Mouse (Mus musculus) embryonic fibroblast, embryonic 13.5 days (primary cell): ENCODE data around the gene Tfap4. TPM values are rescaled to one million over a fixed set of nuclear protein-coding genes. Genes with fewer than 3 reads are reported as not detected.

Experiments
- H3K27ac ChIP-seq: 2 replicates; pipeline ENCODE4 v1.5.1; 2012; ENCODE audit warnings: low read length, control low read depth, inconsistent platforms; ENCODE audit not compliant: insufficient read depth
- H3K4me1 ChIP-seq: 2 replicates; pipeline ENCODE4 v1.6.1; 2011; ENCODE audit warnings: low read length; ENCODE audit not compliant: control insufficient read depth, insufficient read depth
- H3K4me3 ChIP-seq: 2 replicates; pipeline ENCODE4 v1.5.1; 2011; ENCODE audit warnings: mild to moderate bottlenecking, control low read depth, low read length; ENCODE audit not compliant: insufficient read depth
- CTCF ChIP-seq: IDR thresholded peaks from 2 replicates; pipeline ENCODE4 v1.5.1; 2011; ENCODE audit warnings: mild to moderate bottlenecking, control low read depth, low read length, moderate library complexity, borderline replicate concordance; ENCODE audit not compliant: insufficient read depth
- POLR2A ChIP-seq: IDR thresholded peaks from 2 replicates; pipeline ENCODE4 v1.6.1; 2011; ENCODE audit warnings: low read depth, mild to moderate bottlenecking, control low read depth, low read length, moderate library complexity
- polyA plus RNA-seq: library from polyadenylated mRNA; stranded (reverse); fragments of >200 nt; gene quantifications from 2 replicates; pipeline ENCODE4 v1.2.4, GENCODE M21; 2011; ENCODE audit warnings: low read depth; ENCODE audit not compliant: missing spikeins, insufficient read length

Gene Tfap4
- polyA plus RNA-seq, 1 experiment, result 6.9 TPM

DNA sequence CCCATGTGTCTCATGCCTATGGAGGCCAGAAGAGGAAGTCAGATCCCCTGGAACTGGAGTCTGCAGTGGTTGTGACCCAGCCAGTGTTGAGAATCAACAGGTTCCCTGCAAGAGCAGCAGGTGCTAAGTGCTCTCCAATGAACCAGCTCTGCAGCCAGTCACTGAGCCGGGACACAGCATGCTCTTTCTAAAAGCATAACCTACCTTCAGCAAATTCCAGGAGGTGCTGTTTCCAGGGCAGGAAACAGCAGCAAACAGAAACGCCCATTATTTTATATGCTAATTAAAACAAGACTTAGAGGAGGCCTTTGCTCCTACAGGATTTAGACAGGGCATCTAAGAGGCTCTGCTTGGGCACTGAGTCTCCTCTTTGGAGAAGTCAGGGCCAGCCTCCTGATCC is 16.4 kb upstream of the Tfap4 start:
- Histone ChIP-seq H3K4me3 (no peak overlapping the region), H3K27ac (no peak overlapping the region), H3K4me1 (no peaks in the 10 kb centered on the region)
- no peak for TF ChIP-seq CTCF
- TF ChIP-seq POLR2A, result no peak

GRCm38 (mm10) chr16:4570737-4571136 is 11.1 kb upstream of the Tfap4 start:
- H3K4me1 ChIP-seq, result no peaks in the 10 kb centered on the region
- no peak for TF ChIP-seq POLR2A
- no peak for TF ChIP-seq CTCF
- H3K27ac ChIP-seq, result no peak overlapping the region
- no peak overlapping the region for H3K4me3 ChIP-seq

GRCm38 (mm10) chr16:4567912-4568311 is 8.3 kb upstream of the Tfap4 start:
- TF ChIP-seq CTCF, result peak; percentile 74
- no peak for TF ChIP-seq POLR2A
- no peaks in the 10 kb centered on the region for H3K4me1 ChIP-seq
- H3K27ac ChIP-seq, result no peak overlapping the region
- H3K4me3 ChIP-seq, result no peak overlapping the region

GRCm38 (mm10) chr16:4560145-4560952 is 695 bp upstream of the Tfap4 start:
- no peaks in the 10 kb centered on the region for H3K4me1 ChIP-seq
- H3K27ac ChIP-seq, result no peak overlapping the region
- TF ChIP-seq POLR2A, result no peak
- peak; percentile 37; the same call in 1 of the 2 replicates for TF ChIP-seq CTCF
- peak overlapping the region; percentile 71 for H3K4me3 ChIP-seq

GRCm38 (mm10) chr16:4558980-4559631 is 548 bp downstream of the Tfap4 start:
- Histone ChIP-seq H3K4me3 (peak overlapping the region; percentile 71), H3K27ac (no peak overlapping the region), H3K4me1 (no peaks in the 10 kb centered on the region)
- TF ChIP-seq CTCF (no peak), POLR2A (peak; percentile 27; the same call in 1 of the 2 replicates)

GRCm38 (mm10) chr16:4558384-4558979 is 1.2 kb downstream of the Tfap4 start:
- H3K4me3 ChIP-seq, result peak overlapping the region; percentile 71
- H3K27ac ChIP-seq, result peak overlapping the region; percentile 19
- H3K4me1 ChIP-seq, result peaks cover 3% of the 10 kb centered on the region
- TF ChIP-seq POLR2A (peak; percentile 85; the same call in 1 of the 2 replicates), CTCF (no peak)

- TF ChIP-seq POLR2A (peak; percentile 59; the same call in 1 of the 2 replicates), CTCF (no peak)
- peaks cover 8% of the 10 kb centered on the region for H3K4me1 ChIP-seq
- H3K27ac ChIP-seq, result peak overlapping the region; percentile 19; the same call in 1 of the 2 replicates
- peak overlapping the region; percentile 71 for H3K4me3 ChIP-seq
These were observed 1.7 kb downstream of the Tfap4 start for GRCm38 (mm10) chr16:4557949-4558348.

DNA sequence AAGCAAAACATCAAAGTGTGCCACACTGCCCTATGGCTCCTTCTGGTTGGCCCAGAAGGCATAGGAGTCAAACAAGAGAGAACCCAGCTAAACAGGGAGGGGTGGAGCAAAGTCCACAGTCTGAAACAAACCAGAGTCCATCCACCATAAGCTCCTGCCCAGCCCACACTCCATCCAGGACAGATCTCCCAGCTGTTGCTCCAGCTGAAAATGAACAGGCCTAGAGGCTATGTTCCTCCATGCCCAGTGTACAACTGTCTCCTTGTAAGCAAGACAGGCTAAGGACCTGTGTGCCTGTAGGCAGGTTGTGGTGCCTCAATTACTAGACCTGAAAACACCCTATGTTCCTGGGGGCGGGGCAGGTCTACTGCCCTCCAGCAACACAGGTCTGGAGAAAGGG is 2.6 kb downstream of the Tfap4 start:
- peaks cover 11% of the 10 kb centered on the region for H3K4me1 ChIP-seq
- H3K27ac ChIP-seq, result no peak overlapping the region
- no peak overlapping the region for H3K4me3 ChIP-seq
- TF ChIP-seq CTCF (no peak), POLR2A (no peak)

- Histone ChIP-seq H3K4me3 (no peak overlapping the region), H3K27ac (no peak overlapping the region), H3K4me1 (peaks cover 11% of the 10 kb centered on the region)
- TF ChIP-seq CTCF (no peak), POLR2A (no peak)
These were observed 4.1 kb downstream of the Tfap4 start for GRCm38 (mm10) chr16:4555555-4555954.
